Mouse (Mus musculus) stomach, postnatal 0 days (tissue): ENCODE data around the gene Gm16405. TPM values are rescaled to one million over a fixed set of nuclear protein-coding genes. Genes with fewer than 3 reads are reported as not detected.
"Not testable (repeated sequence)": the region's sequence is repeated elsewhere in the genome, so short reads cannot be mapped to it uniquely, and the experiment has no call there.

Experiments
- ATAC-seq: fragments of 200-750 bp; cut with Nextera tagmentation; 2 replicates; pipeline ENCODE4 v1.8.0; 2017; ENCODE audit not compliant: low FRiP score, low TSS enrichment
- DNase-seq: peaks from one replicate; pipeline ENCODE4 v3.0.0-alpha.2; 2016; ENCODE audit warnings: low spot score
- H3K27ac ChIP-seq: fragments of 300-500 bp; sonication (generic); replicated peaks from 2 replicates; pipeline ENCODE4 v1.5.1; 2014; ENCODE audit warnings: mild to moderate bottlenecking, control low read depth
- H3K27me3 ChIP-seq: fragments of 300-500 bp; sonication (generic); 2 replicates; pipeline ENCODE4 v1.6.1; 2014; ENCODE audit warnings: low read length; ENCODE audit not compliant: control insufficient read depth, insufficient read depth
- H3K36me3 ChIP-seq: fragments of 300-500 bp; sonication (generic); 2 replicates; pipeline ENCODE4 v1.6.1; 2014; ENCODE audit warnings: low read length, mixed read lengths; ENCODE audit not compliant: control insufficient read depth, insufficient read depth
- H3K4me1 ChIP-seq: fragments of 300-500 bp; sonication (generic); replicated peaks from 2 replicates; pipeline ENCODE4 v1.6.1; 2014; ENCODE audit warnings: antibody characterized with exemption; ENCODE audit not compliant: control insufficient read depth, insufficient read depth
- H3K4me2 ChIP-seq: fragments of 300-500 bp; sonication (generic); replicated peaks from 2 replicates; pipeline ENCODE4 v1.6.1; 2014; ENCODE audit warnings: low read depth, mild to moderate bottlenecking, control low read depth, moderate library complexity
- H3K4me3 ChIP-seq: fragments of 300-500 bp; sonication (generic); 2 replicates; pipeline ENCODE4 v1.5.1; 2014; ENCODE audit warnings: low read depth, low read length, control low read depth
- H3K9ac ChIP-seq: fragments of 300-500 bp; sonication (generic); 2 replicates; pipeline ENCODE4 v1.6.1; 2014; ENCODE audit warnings: mild to moderate bottlenecking, low read length, control low read depth, mixed read lengths
- H3K9me3 ChIP-seq: fragments of 300-500 bp; sonication (generic); 2 replicates; pipeline ENCODE4 v1.6.1; 2016; ENCODE audit warnings: low read length; ENCODE audit not compliant: control insufficient read depth
- WGBS: fragments of 180-500 bp; shearing (Covaris S2); extraction: QIAGEN DNeasy Blood & Tissue Kit; methylation state at CpG from one replicate; pipeline ENCODE4 v1.1.7; 2014; 5-methylcytosine and 5-hydroxymethylcytosine counted together
- polyA plus RNA-seq: library from polyadenylated mRNA; unstranded; fragments of >200 nt; fragmentation: Nextera tagmentation; extraction: Ambion mirVana; gene quantifications from 2 replicates; pipeline ENCODE4 v1.2.1, GENCODE M21; 2015

Gm16405 gene
- polyA plus RNA-seq: not detected in 2 replicates

- not testable (repeated sequence) for H3K4me1 ChIP-seq, H3K27ac ChIP-seq, DNase-seq, H3K27me3 ChIP-seq, H3K4me2 ChIP-seq, H3K9me3 ChIP-seq, H3K9ac ChIP-seq, H3K4me3 ChIP-seq, H3K36me3 ChIP-seq, ATAC-seq
- WGBS: no CpG with 5 or more reads among the region's 7 CpGs
Observed at GRCm38 (mm10) chrX:54530908-54531307, at the start of gene Gm16405. Gene Gm16405 (plus strand): TSS chrX:54531208.

Other genes starting within 250 kb of the Gm16405 start
- gene Gm16430, start 91.0 kb downstream of the Gm16405 start, polyA plus RNA-seq: not detected in 2 replicates